Mouse (Mus musculus) stomach, postnatal 0 days (tissue): ENCODE measurements at regions not wholly inside any gene's neighbourhood (a gene's known extent, or its start where the extent isn't known, plus 50 kb on each side); places are given as distances from the start of the nearest gene placed in this dataset.

Experiments used
- CTCF ChIP-seq: IDR thresholded peaks from 2 replicates; pipeline ENCODE4 v1.5.1; 2016; ENCODE audit warnings: antibody characterized with exemption, low read depth, mild to moderate bottlenecking, moderate library complexity
- EP300 ChIP-seq: optimal IDR thresholded peaks from 2 replicates; pipeline ENCODE3; 2016; ENCODE audit warnings: antibody characterized with exemption

- TF ChIP-seq CTCF (no peak), EP300 (no peak)
These were observed 489.5 kb downstream of the Prss52 start for GRCm38 (mm10) chr14:64593564-64593963.
